Mouse (Mus musculus): ENCODE data around the gene Gm2001. TPM values are rescaled to one million over a fixed set of nuclear protein-coding genes. Genes with fewer than 3 reads are reported as not detected.

The Gm2001 gene
- polyA plus RNA-seq, 1 experiment from 2014 or later, result not detected

Other genes with a start within 250 kb of the Gm2001 start
- gene Oog1, start 239.7 kb downstream of the Gm2001 start, polyA plus RNA-seq (2015; fragmentation: Nextera tagmentation; extraction: Ambion mirVana), result not detected in 2 replicates
- gene Gm4027, start 223.5 kb downstream of the Gm2001 start, polyA plus RNA-seq (2015; fragmentation: Nextera tagmentation; extraction: Ambion mirVana), result not detected in 2 replicates
- not detected in 2 replicates for gene Gm16381, start 197.7 kb downstream of the Gm2001 start, polyA plus RNA-seq (2015; fragmentation: Nextera tagmentation; extraction: Ambion mirVana)
- not detected in 2 replicates for gene Gm21319, start 66.6 kb downstream of the Gm2001 start, polyA plus RNA-seq (2015; fragmentation: Nextera tagmentation; extraction: Ambion mirVana)
- not detected in 2 replicates for gene Gm21936, start 46.8 kb downstream of the Gm2001 start, polyA plus RNA-seq (2015; fragmentation: Nextera tagmentation; extraction: Ambion mirVana)
- not detected in 2 replicates for gene BB287469, start 25.8 kb downstream of the Gm2001 start, polyA plus RNA-seq (2015; fragmentation: Nextera tagmentation; extraction: Ambion mirVana)
- not detected in 2 replicates for gene Gm2016, start 31.7 kb upstream of the Gm2001 start, polyA plus RNA-seq (2015; fragmentation: Nextera tagmentation; extraction: Ambion mirVana)
- not detected in 2 replicates for gene Gm2022, start 53.0 kb upstream of the Gm2001 start, polyA plus RNA-seq (2015; fragmentation: Nextera tagmentation; extraction: Ambion mirVana)
- gene Gm2035, start 77.5 kb upstream of the Gm2001 start, polyA plus RNA-seq (2015; fragmentation: Nextera tagmentation; extraction: Ambion mirVana), result not detected in 2 replicates
- gene Gm2042, start 111.7 kb upstream of the Gm2001 start, polyA plus RNA-seq (2015; fragmentation: Nextera tagmentation; extraction: Ambion mirVana), result not detected in 2 replicates
- gene Gm2075, start 169.5 kb upstream of the Gm2001 start, polyA plus RNA-seq (2015; fragmentation: Nextera tagmentation; extraction: Ambion mirVana), result not detected in 2 replicates
- not detected in 2 replicates for gene Gm6803, start 176.4 kb upstream of the Gm2001 start, polyA plus RNA-seq (2015; fragmentation: Nextera tagmentation; extraction: Ambion mirVana)
- gene Gm2056, start 184.7 kb upstream of the Gm2001 start, polyA plus RNA-seq (2015; fragmentation: Nextera tagmentation; extraction: Ambion mirVana), result not detected in 2 replicates
- not detected in 2 replicates for gene Gm16368, start 241.4 kb upstream of the Gm2001 start, polyA plus RNA-seq (2015; fragmentation: Nextera tagmentation; extraction: Ambion mirVana)